In genomic region chr17:23592208-23592925, GRCm38 (mm10) we compare ENCODE assay signal across 8 mouse cellular contexts. TPM values are rescaled to one million over a fixed set of nuclear protein-coding genes. Genes with fewer than 3 reads are reported as not detected.
DNase-seq lines count a peak whose midpoint lies in the region; ATAC-seq and TF ChIP-seq lines count a peak whose summit lies in the region.

No protein-coding gene starts in this region.

- H3K4me2 ChIP-seq in forebrain, embryonic 13.5 days, result peak overlapping the region; percentile 73
- peak overlapping the region; percentile 85 for H3K4me2 ChIP-seq in liver, postnatal 0 days (ENCODE audit: low read depth, low read length)
- peak overlapping the region; percentile 83 for H3K4me2 ChIP-seq in neural tube, embryonic 14.5 days (ENCODE audit: low read depth, low read length)

- TF ChIP-seq POLR2A in ES-Bruce4 (IDR thresholded peaks at IDR 0.05; ENCODE audit: insufficient read depth, low read length), result no peak

- H3K27ac ChIP-seq in ES-Bruce4 (ENCODE audit: insufficient read depth, low read length), result peak overlapping the region; percentile 80
- peak overlapping the region; percentile 77 for H3K27ac ChIP-seq in forebrain, embryonic 13.5 days
- 0 out of 2 replicates have a peak overlapping the region, but pooled peaks have one; percentile 35 for H3K27ac ChIP-seq in liver, postnatal 0 days (ENCODE audit: low read depth)
- peak overlapping the region; percentile 78 for H3K27ac ChIP-seq in neural tube, embryonic 14.5 days (ENCODE audit: low read depth, low read length)

- H3K9ac ChIP-seq in ES-Bruce4 (ENCODE audit: low read depth, poor library complexity, severe bottlenecking), result peak overlapping the region; percentile 50
- peak overlapping the region; percentile 75 for H3K9ac ChIP-seq in forebrain, embryonic 13.5 days
- peak overlapping the region; percentile 53 for H3K9ac ChIP-seq in liver, postnatal 0 days (replicated peaks)
- peak overlapping the region; percentile 58 for H3K9ac ChIP-seq in neural tube, embryonic 14.5 days (replicated peaks; ENCODE audit: low read depth, low read length)

- intact Hi-C loops in heart, postnatal 10 days (cut with DNase I), result no loop called here

- TF ChIP-seq EP300 in ES-Bruce4 (IDR thresholded peaks at IDR 0.05; ENCODE audit: insufficient read depth, low read depth, low read length), result 0 out of 2 replicates have a peak, but pooled peaks have one; percentile 58
- no peak for TF ChIP-seq EP300 in liver, postnatal 0 days (IDR thresholded peaks at IDR 0.05; ENCODE audit: low read depth)

- H3K27me3 ChIP-seq in ES-Bruce4 (ENCODE audit: control insufficient read depth, insufficient read depth, low read length, poor library complexity, severe bottlenecking), result no peaks in the 10 kb centered on the region
- H3K27me3 ChIP-seq in forebrain, embryonic 13.5 days, result no peaks in the 10 kb centered on the region
- H3K27me3 ChIP-seq in liver, postnatal 0 days (ENCODE audit: insufficient read depth, low read length), result no peaks in the 10 kb centered on the region
- no peaks in the 10 kb centered on the region for H3K27me3 ChIP-seq in neural tube, embryonic 14.5 days (ENCODE audit: control insufficient read depth, insufficient read depth, low read length)

- peak overlapping the region; percentile 78 for H3K4me3 ChIP-seq in ES-Bruce4 (ENCODE audit: low read depth, low read length)
- peak overlapping the region; percentile 50 for H3K4me3 ChIP-seq in forebrain, embryonic 13.5 days
- peak overlapping the region; percentile 63 for H3K4me3 ChIP-seq in liver, postnatal 0 days (ENCODE audit: low read depth, low read length)
- peak overlapping the region; percentile 44 for H3K4me3 ChIP-seq in neural tube, embryonic 14.5 days (ENCODE audit: low read depth, low read length)

- no peaks in the 10 kb centered on the region for H3K36me3 ChIP-seq in ES-Bruce4 (ENCODE audit: control insufficient read depth, insufficient read depth, low read length, poor library complexity, severe bottlenecking)
- H3K36me3 ChIP-seq in forebrain, embryonic 13.5 days (ENCODE audit: poor library complexity, severe bottlenecking), result no peaks in the 10 kb centered on the region
- no peaks in the 10 kb centered on the region for H3K36me3 ChIP-seq in liver, postnatal 0 days (replicated peaks; ENCODE audit: insufficient read depth, low read length)
- no peaks in the 10 kb centered on the region for H3K36me3 ChIP-seq in neural tube, embryonic 14.5 days (ENCODE audit: control insufficient read depth, insufficient read depth, low read length)

- H3K4me1 ChIP-seq in ES-Bruce4 (ENCODE audit: control insufficient read depth, insufficient read depth, low read length), result no peaks in the 10 kb centered on the region
- H3K4me1 ChIP-seq in forebrain, embryonic 13.5 days, result peaks cover 7% of the 10 kb centered on the region
- 0 out of 2 replicates have a peak, but pooled peaks cover 8% of the 10 kb centered on the region for H3K4me1 ChIP-seq in liver, postnatal 0 days (ENCODE audit: insufficient read depth)
- no peaks in the 10 kb centered on the region; the same call in 1 of the 2 replicates for H3K4me1 ChIP-seq in neural tube, embryonic 14.5 days (ENCODE audit: control insufficient read depth, insufficient read depth, low read length)

- DNase-seq in heart, postnatal 10 days, result peak; percentile 93 to 96
- peak; percentile 99 for DNase-seq in large intestine, adult 2 months (ENCODE audit: low read depth, low spot score)
- DNase-seq in liver, postnatal 0 days, result peak; percentile 97
- DNase-seq in testis, postnatal 10 days (ENCODE audit: low spot score), result peak; percentile 98

- peak; percentile 98 for ATAC-seq in cerebellum, adult (ENCODE audit: insufficient number of reproducible peaks, low FRiP score, low TSS enrichment)
- peak; percentile 100 for ATAC-seq in forebrain, embryonic 13.5 days
- peak; percentile 100 for ATAC-seq in liver, postnatal 0 days
- ATAC-seq in neural tube, embryonic 14.5 days (ENCODE audit: low read depth), result peak; percentile 99

- WGBS in forebrain, embryonic 13.5 days, result 8% methylated on average over 34 of the region's 34 CpGs
- WGBS in large intestine, adult 2 months, result 7% methylated on average over 34 of the region's 34 CpGs
- WGBS in liver, postnatal 0 days (ENCODE audit: insufficient replicate concordance), result 7% methylated on average over 34 of the region's 34 CpGs
- 8% methylated on average over 34 of the region's 34 CpGs for WGBS in neural tube, embryonic 14.5 days

- no peak for TF ChIP-seq CTCF in ES-Bruce4 (IDR thresholded peaks at IDR 0.05; ENCODE audit: low read depth, low read length)
- no peak for TF ChIP-seq CTCF in liver, postnatal 0 days (IDR thresholded peaks at IDR 0.05; ENCODE audit: low read depth)

- H3K9me3 ChIP-seq in ES-Bruce4 (replicated peaks; ENCODE audit: control insufficient read depth, insufficient read depth, low read length, poor library complexity, severe bottlenecking), result no peaks in the 10 kb centered on the region
- H3K9me3 ChIP-seq in forebrain, embryonic 13.5 days (replicated peaks), result no peaks in the 10 kb centered on the region
- no peaks in the 10 kb centered on the region for H3K9me3 ChIP-seq in liver, postnatal 0 days (ENCODE audit: low read length)
- no peaks in the 10 kb centered on the region for H3K9me3 ChIP-seq in neural tube, embryonic 14.5 days (ENCODE audit: control insufficient read depth, low read length)

RNA-seq across cellular contexts. Expression of gene Zfp13, which starts 6.9 kb away (rescaled TPM):
- 25.1 and 27.7 TPM in 2 replicates for polyA plus RNA-seq in ES-Bruce4 (2011; ENCODE audit: insufficient read depth, insufficient read length, low read depth, missing spikeins)
- polyA plus RNA-seq in forebrain, embryonic 13.5 days (2015; fragmentation: Nextera tagmentation; extraction: Ambion mirVana), result 21.2 and 26.8 TPM in 2 replicates
- 10 to 100 TPM in 1 of 2 experiments, 1 to 10 TPM in 1; 8.5 to 10.0 TPM for total RNA-seq in heart, postnatal 10 days (2021)
- 4.4 and 5.5 TPM in 2 replicates for polyA plus RNA-seq in large intestine, adult 2 months (2012; rRNA removed)
- polyA plus RNA-seq in liver, postnatal 0 days (2015; fragmentation: Nextera tagmentation; extraction: Ambion mirVana), result 1.1 and 1.4 TPM in 2 replicates
- 26.6 TPM in 2 replicates for polyA plus RNA-seq in neural tube, embryonic 14.5 days (2014; fragmentation: Nextera tagmentation; extraction: Ambion mirVana)

RNA-seq across cellular contexts. Expression of gene Zscan10, which starts 8.3 kb away (rescaled TPM):
- polyA plus RNA-seq in ES-Bruce4 (2011; ENCODE audit: insufficient read depth, insufficient read length, low read depth, missing spikeins), result 51.8 and 58.5 TPM in 2 replicates
- polyA plus RNA-seq in forebrain, embryonic 13.5 days (2015; fragmentation: Nextera tagmentation; extraction: Ambion mirVana), result 0.24 TPM in 1 of 2 replicates, not detected in the other
- not detected for total RNA-seq in heart, postnatal 10 days (2021)
- polyA plus RNA-seq in large intestine, adult 2 months (2012; rRNA removed), result not detected in 2 replicates
- not detected in 2 replicates for polyA plus RNA-seq in liver, postnatal 0 days (2015; fragmentation: Nextera tagmentation; extraction: Ambion mirVana)
- not detected in 2 replicates for polyA plus RNA-seq in neural tube, embryonic 14.5 days (2014; fragmentation: Nextera tagmentation; extraction: Ambion mirVana)

RNA-seq across cellular contexts. Expression of gene Zfp213, which starts 28.3 kb away (rescaled TPM):
- 4.2 and 4.9 TPM in 2 replicates for polyA plus RNA-seq in ES-Bruce4 (2011; ENCODE audit: insufficient read depth, insufficient read length, low read depth, missing spikeins)
- polyA plus RNA-seq in forebrain, embryonic 13.5 days (2015; fragmentation: Nextera tagmentation; extraction: Ambion mirVana), result 20.7 and 22.4 TPM in 2 replicates
- total RNA-seq in heart, postnatal 10 days (2021), result 1 to 10 TPM; 5.4 to 7.1 TPM
- polyA plus RNA-seq in large intestine, adult 2 months (2012; rRNA removed), result 10.6 and 11.2 TPM in 2 replicates
- polyA plus RNA-seq in liver, postnatal 0 days (2015; fragmentation: Nextera tagmentation; extraction: Ambion mirVana), result 5.2 and 5.5 TPM in 2 replicates
- 16.9 and 19.8 TPM in 2 replicates for polyA plus RNA-seq in neural tube, embryonic 14.5 days (2014; fragmentation: Nextera tagmentation; extraction: Ambion mirVana)

RNA-seq across cellular contexts. Expression of gene Mmp25, which starts 52.7 kb away (rescaled TPM):
- 10.9 and 12.6 TPM in 2 replicates for polyA plus RNA-seq in ES-Bruce4 (2011; ENCODE audit: insufficient read depth, insufficient read length, low read depth, missing spikeins)
- 0.81 and 0.87 TPM in 2 replicates for polyA plus RNA-seq in forebrain, embryonic 13.5 days (2015; fragmentation: Nextera tagmentation; extraction: Ambion mirVana)
- under 1 TPM; 0.55 to 0.69 TPM for total RNA-seq in heart, postnatal 10 days (2021)
- polyA plus RNA-seq in large intestine, adult 2 months (2012; rRNA removed), result 0.41 and 0.67 TPM in 2 replicates
- polyA plus RNA-seq in liver, postnatal 0 days (2015; fragmentation: Nextera tagmentation; extraction: Ambion mirVana), result 0.49 and 0.67 TPM in 2 replicates
- polyA plus RNA-seq in neural tube, embryonic 14.5 days (2014; fragmentation: Nextera tagmentation; extraction: Ambion mirVana), result 0.80 and 2.3 TPM in 2 replicates

Comparison
In these comparisons a context has a peak if more than half of its experiments do, and no peak if none do; other contexts are left out.
1. Peak in every context shown above with its lines: DNase-seq, ATAC-seq, H3K4me3 ChIP-seq and H3K27ac ChIP-seq.
2. RNA of gene Zscan10, which starts 8.3 kb away (polyA plus RNA-seq): 51.8 to 58.5 TPM in ES-Bruce4; not detected in large intestine, adult 2 months, not detected in liver, postnatal 0 days, 0.24 TPM in forebrain, embryonic 13.5 days and not detected in neural tube, embryonic 14.5 days; every median in the first group is over 10 times any median in the second.